In the genomic region with DNA sequence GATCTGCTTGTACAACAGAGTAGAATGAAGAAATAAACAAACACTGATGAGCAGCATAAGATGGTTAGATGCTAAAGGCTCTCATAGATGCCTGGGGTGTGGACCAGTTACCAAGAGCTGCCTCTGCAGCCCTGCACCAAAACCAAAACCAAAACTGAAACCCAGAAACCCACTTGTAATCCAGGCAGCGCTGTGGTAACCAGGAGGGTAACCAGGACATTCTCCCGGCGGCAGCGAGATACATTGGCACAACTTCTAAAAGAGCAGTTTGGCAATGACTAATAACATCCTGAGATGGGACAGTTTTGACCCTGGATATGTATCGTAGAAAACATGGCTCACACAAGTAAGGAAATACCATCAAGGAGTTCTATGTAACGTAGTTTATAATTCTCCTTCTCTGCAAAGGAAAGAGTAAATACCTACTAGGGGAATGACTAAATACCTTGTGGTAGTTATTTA, we compare ENCODE assay signal across 15 mouse cellular contexts.
DNase-seq lines count a peak whose midpoint lies in the region; ATAC-seq lines count a peak whose summit lies in the region.
"Had no signal": no experiment of that assay in that cellular context is flagged by ENCODE, and none has a peak within 500 bp of the region (broad histone marks: within the 10 kb centered on the region; RNA-seq: fewer than 3 reads in every experiment).

No protein-coding gene starts in this region.

- WGBS in neural tube, embryonic 15.5 days, result 96% methylated on average over 6 of the region's 6 CpGs

- peak; percentile 80 to 93 for ATAC-seq in hematopoietic stem cell, adult 5-6 weeks (replicated peaks in 1 of 2; ENCODE audit: insufficient read depth in 1 of 2, low FRiP score in 2 of 2, low TSS enrichment in 1 of 2, low read depth in 1 of 2, poor library complexity in 2 of 2, severe bottlenecking in 2 of 2)
- ATAC-seq in neural tube, embryonic 15.5 days (ENCODE audit: low FRiP score), result no peak

- no peak overlapping the region for H3K27ac ChIP-seq in neural tube, embryonic 15.5 days (replicated peaks)
- H3K27ac ChIP-seq: embryonic facial prominence, embryonic 13.5 days; forebrain, embryonic 15.5 days; liver, embryonic 15.5 days; neural tube, embryonic 12.5 days had no signal

- peak; percentile 52 for DNase-seq in lung, postnatal 36 days
- no peak for DNase-seq in lung, postnatal 10 days
- DNase-seq in T-cell, adult 2 months (ENCODE audit: low spot score), result peak; percentile 60
- DNase-seq in splenic B cell, adult 2 months (ENCODE audit: low read depth, low spot score), result peak; percentile 58
- no peak for DNase-seq in yolk sac, embryonic 10.5 days (ENCODE audit: low spot score)
- DNase-seq: cerebellum, adult 9-10 months; gastrocnemius, postnatal 14 days; kidney, adult 18-20 months had no signal

- no peaks in the 10 kb centered on the region for H3K9me3 ChIP-seq in neural tube, embryonic 15.5 days (replicated peaks)
- H3K9me3 ChIP-seq: embryonic facial prominence, embryonic 13.5 days; forebrain, embryonic 15.5 days; liver, embryonic 15.5 days; midbrain, embryonic 10.5 days; neural tube, embryonic 12.5 days had no signal

- H3K9ac ChIP-seq in neural tube, embryonic 15.5 days (replicated peaks), result no peak overlapping the region
- H3K9ac ChIP-seq: embryonic facial prominence, embryonic 13.5 days; forebrain, embryonic 15.5 days; liver, embryonic 15.5 days; neural tube, embryonic 12.5 days had no signal

- H3K4me1 ChIP-seq in neural tube, embryonic 15.5 days, result peaks cover 4% of the 10 kb centered on the region
- H3K4me1 ChIP-seq: forebrain, embryonic 15.5 days; liver, embryonic 15.5 days had no signal

- no peaks in the 10 kb centered on the region for H3K27me3 ChIP-seq in splenic B cell, adult 2 months (ENCODE audit: control insufficient read depth, insufficient read depth, low read length, poor library complexity, severe bottlenecking)
- H3K27me3 ChIP-seq in neural tube, embryonic 15.5 days (replicated peaks), result 0 out of 2 replicates have a peak, but pooled peaks cover 3% of the 10 kb centered on the region
- H3K27me3 ChIP-seq: embryonic facial prominence, embryonic 13.5 days; forebrain, embryonic 15.5 days; liver, embryonic 15.5 days; neural tube, embryonic 12.5 days had no signal

- H3K4me3 ChIP-seq in neural tube, embryonic 15.5 days (replicated peaks), result no peak overlapping the region
- H3K4me3 ChIP-seq: embryonic facial prominence, embryonic 13.5 days; forebrain, embryonic 15.5 days; liver, embryonic 15.5 days; midbrain, embryonic 10.5 days; neural tube, embryonic 12.5 days had no signal

- H3K4me2 ChIP-seq in neural tube, embryonic 15.5 days, result no peak overlapping the region
- H3K4me2 ChIP-seq: embryonic facial prominence, embryonic 13.5 days; forebrain, embryonic 15.5 days; liver, embryonic 15.5 days; neural tube, embryonic 12.5 days had no signal

- H3K36me3 ChIP-seq in splenic B cell, adult 2 months (ENCODE audit: control insufficient read depth, insufficient read depth, low read length, poor library complexity, severe bottlenecking), result no peaks in the 10 kb centered on the region
- no peaks in the 10 kb centered on the region for H3K36me3 ChIP-seq in neural tube, embryonic 15.5 days
- H3K36me3 ChIP-seq: embryonic facial prominence, embryonic 13.5 days; forebrain, embryonic 15.5 days; liver, embryonic 15.5 days; midbrain, embryonic 10.5 days; neural tube, embryonic 12.5 days had no signal

Comparison
In these comparisons a context has a peak if more than half of its experiments do, and no peak if none do; other contexts are left out.
1. DNase-seq: peak in lung, postnatal 36 days (single experiment), T-cell, adult 2 months (single experiment) and splenic B cell, adult 2 months (single experiment); none in lung, postnatal 10 days (single experiment) and yolk sac, embryonic 10.5 days (single experiment).